8 mouse cellular contexts compared by ENCODE assay signal in the genomic region with DNA sequence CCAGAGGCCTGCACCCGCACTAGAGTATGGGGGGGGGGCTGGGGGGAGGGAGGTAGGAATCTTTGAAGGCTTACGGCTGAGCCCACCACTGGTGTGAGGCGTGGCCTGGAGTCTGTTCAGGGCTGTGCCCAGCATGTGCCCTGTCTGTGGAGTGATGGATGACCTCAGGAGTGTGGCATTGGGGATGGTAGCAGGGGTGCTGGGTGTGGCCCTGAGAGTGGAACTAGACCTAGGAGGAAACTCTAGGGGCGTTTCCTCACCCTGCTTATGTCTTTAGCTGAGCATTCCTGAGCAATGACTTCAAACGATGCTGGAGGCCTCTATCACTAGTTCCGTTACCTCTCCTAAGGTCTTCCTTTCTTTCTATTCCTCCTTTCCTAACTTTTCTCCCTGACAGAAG. TPM values are rescaled to one million over a fixed set of nuclear protein-coding genes. Genes with fewer than 3 reads are reported as not detected.
A peak's percentile ranks its signal among the peaks of the same experiment; 100 is the strongest.
DNase-seq lines count a peak whose midpoint lies in the region; ATAC-seq and TF ChIP-seq lines count a peak whose summit lies in the region.

No protein-coding gene starts in this region.

- H3K27me3 ChIP-seq in embryonic facial prominence, embryonic 12.5 days: no peaks in the 10 kb centered on the region
- no peaks in the 10 kb centered on the region for H3K27me3 ChIP-seq in hindbrain, embryonic 10.5 days (ENCODE audit: insufficient read depth, poor library complexity, severe bottlenecking)
- no peaks in the 10 kb centered on the region for H3K27me3 ChIP-seq in liver, postnatal 0 days (ENCODE audit: insufficient read depth, low read length)
- no peaks in the 10 kb centered on the region for H3K27me3 ChIP-seq in splenic B cell, adult 2 months (ENCODE audit: control insufficient read depth, insufficient read depth, low read length, poor library complexity, severe bottlenecking)

- H3K36me3 ChIP-seq in embryonic facial prominence, embryonic 12.5 days: peaks cover 14% of the 10 kb centered on the region
- H3K36me3 ChIP-seq in hindbrain, embryonic 10.5 days: peaks cover 17% of the 10 kb centered on the region
- H3K36me3 ChIP-seq in liver, postnatal 0 days (replicated peaks; ENCODE audit: insufficient read depth, low read length): peaks cover 3% of the 10 kb centered on the region; the same call in 1 of the 2 replicates
- no peaks in the 10 kb centered on the region for H3K36me3 ChIP-seq in splenic B cell, adult 2 months (ENCODE audit: control insufficient read depth, insufficient read depth, low read length, poor library complexity, severe bottlenecking)

- no peaks in the 10 kb centered on the region for H3K9me3 ChIP-seq in embryonic facial prominence, embryonic 12.5 days
- H3K9me3 ChIP-seq in hindbrain, embryonic 10.5 days: no peaks in the 10 kb centered on the region
- no peaks in the 10 kb centered on the region for H3K9me3 ChIP-seq in liver, postnatal 0 days (ENCODE audit: low read length)

- peaks cover 16% of the 10 kb centered on the region for H3K4me1 ChIP-seq in embryonic facial prominence, embryonic 12.5 days
- H3K4me1 ChIP-seq in hindbrain, embryonic 10.5 days (replicated peaks): peaks cover 47% of the 10 kb centered on the region
- peaks cover 33% of the 10 kb centered on the region for H3K4me1 ChIP-seq in liver, postnatal 0 days (ENCODE audit: insufficient read depth)

- H3K4me2 ChIP-seq in embryonic facial prominence, embryonic 12.5 days (replicated peaks): peak overlapping the region; percentile 67
- peak overlapping the region; percentile 71 for H3K4me2 ChIP-seq in liver, postnatal 0 days (ENCODE audit: low read depth, low read length)

- WGBS in embryonic facial prominence, embryonic 12.5 days: 61% methylated on average over 6 of the region's 6 CpGs
- 41% methylated on average over 6 of the region's 6 CpGs for WGBS in hindbrain, embryonic 10.5 days
- WGBS in liver, postnatal 0 days (ENCODE audit: insufficient replicate concordance): 37% methylated on average over 6 of the region's 6 CpGs

- peak overlapping the region; percentile 44 for H3K4me3 ChIP-seq in embryonic facial prominence, embryonic 12.5 days
- peak overlapping the region; percentile 56 for H3K4me3 ChIP-seq in hindbrain, embryonic 10.5 days
- peak overlapping the region; percentile 59 for H3K4me3 ChIP-seq in liver, postnatal 0 days (ENCODE audit: low read depth, low read length)

- TF ChIP-seq CTCF in liver, postnatal 0 days (IDR thresholded peaks at IDR 0.05; ENCODE audit: low read depth): no peak

- ATAC-seq in embryonic facial prominence, embryonic 12.5 days (ENCODE audit: insufficient number of reproducible peaks, insufficient read depth, low FRiP score, low TSS enrichment): peak; percentile 19; the same call in 1 of the 2 replicates
- ATAC-seq in liver, postnatal 0 days: no peak

- no peak overlapping the region for H3K9ac ChIP-seq in embryonic facial prominence, embryonic 12.5 days
- peak overlapping the region; percentile 72 for H3K9ac ChIP-seq in liver, postnatal 0 days (replicated peaks)

- TF ChIP-seq EP300 in liver, postnatal 0 days (IDR thresholded peaks at IDR 0.05; ENCODE audit: low read depth): no peak

- peak; percentile 21 to 34 for DNase-seq in adrenal gland, postnatal 36 days
- DNase-seq in adrenal gland, postnatal 4 days (ENCODE audit: low spot score in 2 of 2): no peak
- DNase-seq in hindbrain, embryonic 10.5 days (ENCODE audit: low spot score): peak; percentile 22
- DNase-seq in liver, postnatal 0 days: no peak
- peak; percentile 51 for DNase-seq in splenic B cell, adult 2 months (ENCODE audit: low read depth, low spot score)
- DNase-seq in right cerebral cortex, adult 18-20 months: no peak
- no peak for DNase-seq in urinary bladder, postnatal 4 days (ENCODE audit: low spot score in 2 of 2)

- no peak overlapping the region for H3K27ac ChIP-seq in embryonic facial prominence, embryonic 12.5 days
- peak overlapping the region; percentile 89 for H3K27ac ChIP-seq in hindbrain, embryonic 10.5 days
- H3K27ac ChIP-seq in liver, postnatal 0 days (ENCODE audit: low read depth): peak overlapping the region; percentile 86

RNA-seq across cellular contexts. Expression of gene Prkcg, which starts 2.2 kb away (rescaled TPM):
- total RNA-seq in adrenal gland, postnatal 36 days (2021): under 1 TPM; 0.56 to 0.89 TPM
- 1 to 10 TPM; 2.1 to 2.5 TPM for total RNA-seq in adrenal gland, postnatal 4 days (2021)
- polyA plus RNA-seq in embryonic facial prominence, embryonic 12.5 days (2016; fragmentation: Nextera tagmentation; extraction: Ambion mirVana): 0.12 and 0.19 TPM in 2 replicates
- polyA plus RNA-seq in hindbrain, embryonic 10.5 days (2016; fragmentation: Nextera tagmentation; extraction: Ambion mirVana): 0.30 and 0.47 TPM in 2 replicates
- 0.04 and 0.09 TPM in 2 replicates for polyA plus RNA-seq in liver, postnatal 0 days (2015; fragmentation: Nextera tagmentation; extraction: Ambion mirVana)

RNA-seq across cellular contexts. Expression of gene Myadm, which starts 2.3 kb away (rescaled TPM):
- 10 to 100 TPM; 67.8 to 81.2 TPM for total RNA-seq in adrenal gland, postnatal 36 days (2021)
- 100 to 1,000 TPM in 1 of 2 experiments, 10 to 100 TPM in 1; 98.5 to 107 TPM for total RNA-seq in adrenal gland, postnatal 4 days (2021)
- polyA plus RNA-seq in embryonic facial prominence, embryonic 12.5 days (2016; fragmentation: Nextera tagmentation; extraction: Ambion mirVana): 34.4 and 38.0 TPM in 2 replicates
- 33.1 and 37.7 TPM in 2 replicates for polyA plus RNA-seq in hindbrain, embryonic 10.5 days (2016; fragmentation: Nextera tagmentation; extraction: Ambion mirVana)
- polyA plus RNA-seq in liver, postnatal 0 days (2015; fragmentation: Nextera tagmentation; extraction: Ambion mirVana): 38.6 and 40.7 TPM in 2 replicates

RNA-seq across cellular contexts. Expression of gene Cacng7, which starts 41.6 kb away (rescaled TPM):
- total RNA-seq in adrenal gland, postnatal 36 days (2021): 1 to 10 TPM; 7.0 to 8.0 TPM
- total RNA-seq in adrenal gland, postnatal 4 days (2021): 10 to 100 TPM; 17.7 to 20.9 TPM
- polyA plus RNA-seq in embryonic facial prominence, embryonic 12.5 days (2016; fragmentation: Nextera tagmentation; extraction: Ambion mirVana): 3.7 TPM in 2 replicates
- 2.2 TPM in 2 replicates for polyA plus RNA-seq in hindbrain, embryonic 10.5 days (2016; fragmentation: Nextera tagmentation; extraction: Ambion mirVana)
- polyA plus RNA-seq in liver, postnatal 0 days (2015; fragmentation: Nextera tagmentation; extraction: Ambion mirVana): 0.12 and 0.13 TPM in 2 replicates

RNA-seq across cellular contexts. Expression of gene Nlrp12, which starts 41.7 kb away (rescaled TPM):
- total RNA-seq in adrenal gland, postnatal 36 days (2021): under 1 TPM in 1 of 2 experiments, not detected in 1; 0.07 TPM
- total RNA-seq in adrenal gland, postnatal 4 days (2021): under 1 TPM; 0.08 to 0.23 TPM
- polyA plus RNA-seq in embryonic facial prominence, embryonic 12.5 days (2016; fragmentation: Nextera tagmentation; extraction: Ambion mirVana): 0.03 TPM in 1 of 2 replicates, not detected in the other
- not detected in 2 replicates for polyA plus RNA-seq in hindbrain, embryonic 10.5 days (2016; fragmentation: Nextera tagmentation; extraction: Ambion mirVana)
- polyA plus RNA-seq in liver, postnatal 0 days (2015; fragmentation: Nextera tagmentation; extraction: Ambion mirVana): 4.2 and 5.1 TPM in 2 replicates

Comparison
In these comparisons a context has a peak if more than half of its experiments do, and no peak if none do; other contexts are left out.
1. DNase-seq: peak in adrenal gland, postnatal 36 days (2 of 2), hindbrain, embryonic 10.5 days (single experiment) and splenic B cell, adult 2 months (single experiment); none in adrenal gland, postnatal 4 days (0 of 2), liver, postnatal 0 days (single experiment), right cerebral cortex, adult 18-20 months (single experiment) and urinary bladder, postnatal 4 days (0 of 2).
2. Peak in every context shown above with its lines, with median percentiles within 50 percentile points of each other: H3K4me3 ChIP-seq.